Mouse (Mus musculus): ENCODE measurements around the gene Fam169b. TPM values are rescaled to one million over a fixed set of nuclear protein-coding genes. Genes with fewer than 3 reads are reported as not detected.

Gene Fam169b
- polyA plus RNA-seq, 2 experiments, result 0.28 to 0.30 TPM

DNA sequence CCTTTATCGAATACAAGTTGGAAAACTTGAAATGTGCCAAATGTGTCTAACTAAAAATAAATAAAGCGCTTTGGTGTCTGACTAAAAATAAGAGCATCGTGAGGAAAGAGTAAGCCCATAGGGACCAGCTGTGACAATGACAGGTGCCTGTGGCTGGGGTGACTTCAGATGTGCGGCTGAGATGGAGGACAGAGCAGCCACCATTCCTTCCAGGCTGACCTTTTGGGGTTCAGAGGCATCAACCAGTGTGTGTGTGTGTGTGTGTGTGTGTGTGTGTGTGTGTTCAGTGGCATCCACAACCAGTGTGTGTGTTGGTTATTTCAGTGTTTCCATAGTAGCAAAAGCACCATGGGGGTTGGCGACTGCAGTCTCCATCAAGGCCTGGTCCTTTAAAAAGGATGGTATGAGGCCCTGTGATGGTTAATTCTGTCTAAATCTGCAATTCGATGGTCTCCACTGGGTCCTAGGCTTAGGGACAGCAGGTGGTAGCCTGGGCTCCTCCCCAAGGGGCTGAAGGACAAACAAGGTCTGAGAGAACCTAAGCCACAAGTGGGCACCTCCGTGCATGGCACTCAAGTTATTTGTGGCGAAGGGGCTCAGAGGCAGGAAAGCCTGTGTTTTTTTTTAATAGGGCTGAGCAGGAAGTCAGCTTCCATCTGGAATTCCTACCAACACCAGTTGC, 10.2 kb upstream of the Fam169b start:
- TF ChIP-seq CTCF (IDR thresholded peaks at IDR 0.05; ENCODE audit: low read depth) (no peak), EP300 (IDR thresholded peaks at IDR 0.05; ENCODE audit: low read depth) (no peak)
- ATAC-seq (ENCODE audit: insufficient read depth), result no peak

DNA sequence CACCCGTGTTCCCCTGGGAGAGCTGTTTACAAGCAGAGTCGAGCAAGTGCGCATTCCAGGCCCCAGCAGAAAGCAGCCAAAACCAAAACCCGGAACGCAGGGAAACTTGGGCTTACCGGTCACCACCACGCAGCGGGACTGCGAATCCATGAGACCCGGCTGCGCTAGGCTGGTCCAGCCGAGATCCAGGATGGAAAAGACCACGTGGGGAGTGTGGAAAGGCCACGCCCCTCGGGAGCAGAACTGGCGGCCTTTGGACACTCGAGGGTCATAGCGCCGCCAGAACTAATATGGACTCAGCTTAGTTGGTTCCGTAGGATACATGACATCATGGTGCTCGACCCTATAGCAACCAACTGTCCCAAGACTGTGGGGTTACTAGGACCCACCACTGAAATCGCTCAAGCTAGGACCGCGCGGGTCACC, 9.6 kb upstream of the Fam169b start, which contains the start of gene Pgpep1l:
Gene Pgpep1l (minus strand): TSS at position 206 of the 426 bp plus-strand sequence.
- Histone ChIP-seq H3K4me3 (ENCODE audit: insufficient read depth in 1 of 2, low read depth in 2 of 2, low read length in 2 of 2) (peak within 1 kb of the TSS in 1 of 2 experiments; percentile 18; a peak in 2 of 4 replicates), H3K36me3 (replicated peaks; ENCODE audit: control insufficient read depth, insufficient read depth, low read depth) (no peaks in the 10 kb centered on the region), H3K9me3 (ENCODE audit: control insufficient read depth, low read length) (no peaks in the 10 kb centered on the region), H3K27me3 (ENCODE audit: control insufficient read depth, insufficient read depth, low read length) (peaks cover 10% of the 10 kb centered on the region), H3K4me1 (replicated peaks; ENCODE audit: control insufficient read depth in 2 of 2, insufficient read depth in 2 of 2, low read length in 1 of 2) (0 out of 4 replicates have a peak, but pooled peaks cover 0 to 2% of the 10 kb centered on the region in 2 experiments), H3K27ac (no peak within 1 kb of the TSS), H3K4me2 (ENCODE audit: low read depth) (peak within 1 kb of the TSS; percentile 50), H3K9ac (replicated peaks) (no peak within 1 kb of the TSS)
- no peak for TF ChIP-seq EP300 (IDR thresholded peaks at IDR 0.05; ENCODE audit: low read depth)
- TF ChIP-seq CTCF (IDR thresholded peaks at IDR 0.05; ENCODE audit: low read depth), result no peak
- ATAC-seq (ENCODE audit: insufficient read depth) (no peak), DNase-seq (ENCODE audit: low read depth in 3 of 3, low spot score in 3 of 3) (no peak)
- 15% methylated on average over 25 of the region's 25 CpGs for WGBS (ENCODE audit: insufficient replicate concordance)

More for the DNA sequence above, 10.2 kb upstream of the Fam169b start:
- peaks cover 10% of the 10 kb centered on the region for H3K27me3 ChIP-seq (ENCODE audit: control insufficient read depth, insufficient read depth, low read length)
- H3K4me3 ChIP-seq (ENCODE audit: insufficient read depth in 1 of 2, low read depth in 2 of 2, low read length in 2 of 2), result no peak overlapping the region; a peak in 1 of 4 replicates
- H3K4me2 ChIP-seq (ENCODE audit: low read depth), result no peak overlapping the region; the same call in 1 of the 2 replicates
- H3K9ac ChIP-seq (replicated peaks), result no peak overlapping the region
- 0 out of 4 replicates have a peak, but pooled peaks cover 0 to 2% of the 10 kb centered on the region in 2 experiments for H3K4me1 ChIP-seq (replicated peaks; ENCODE audit: control insufficient read depth in 2 of 2, insufficient read depth in 2 of 2, low read length in 1 of 2)
- WGBS (ENCODE audit: insufficient replicate concordance), result 61% methylated on average over 8 of the region's 8 CpGs
- no peak overlapping the region for H3K27ac ChIP-seq
- H3K9me3 ChIP-seq (ENCODE audit: control insufficient read depth, low read length), result no peaks in the 10 kb centered on the region
- H3K36me3 ChIP-seq (replicated peaks; ENCODE audit: control insufficient read depth, insufficient read depth, low read depth), result no peaks in the 10 kb centered on the region
- no peak for DNase-seq (ENCODE audit: low read depth in 3 of 3, low spot score in 3 of 3)

DNA sequence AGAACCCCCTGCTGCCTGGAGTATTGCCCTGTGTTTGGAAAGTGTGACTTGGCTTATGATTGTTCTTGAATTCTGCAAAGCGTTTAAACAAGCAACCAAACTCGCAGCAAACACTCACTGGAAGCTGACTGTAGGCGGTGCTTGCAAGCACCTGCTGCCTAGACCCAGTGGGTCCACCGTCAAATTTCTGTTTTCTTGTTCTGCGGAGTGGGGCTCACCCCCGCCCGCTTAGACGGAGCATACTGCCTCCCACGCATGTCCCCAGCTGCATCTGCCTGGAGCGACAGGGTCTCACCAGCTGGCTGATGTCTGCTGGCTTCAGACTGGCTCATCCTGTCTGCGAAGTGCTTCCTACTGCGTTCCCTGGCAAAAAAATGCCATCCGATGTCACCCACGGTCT, 9.1 kb upstream of the Fam169b start:
- Histone ChIP-seq H3K36me3 (replicated peaks; ENCODE audit: control insufficient read depth, insufficient read depth, low read depth) (no peaks in the 10 kb centered on the region), H3K4me3 (ENCODE audit: insufficient read depth in 1 of 2, low read depth in 2 of 2, low read length in 2 of 2) (no peak overlapping the region), H3K9ac (replicated peaks) (no peak overlapping the region), H3K4me2 (ENCODE audit: low read depth) (peak overlapping the region; percentile 50), H3K27ac (no peak overlapping the region), H3K4me1 (replicated peaks; ENCODE audit: control insufficient read depth in 2 of 2, insufficient read depth in 2 of 2, low read length in 1 of 2) (0 out of 4 replicates have a peak, but pooled peaks cover 0 to 2% of the 10 kb centered on the region in 2 experiments), H3K27me3 (ENCODE audit: control insufficient read depth, insufficient read depth, low read length) (peaks cover 10% of the 10 kb centered on the region), H3K9me3 (ENCODE audit: control insufficient read depth, low read length) (no peaks in the 10 kb centered on the region)
- no peak for ATAC-seq (ENCODE audit: insufficient read depth)
- DNase-seq (ENCODE audit: low read depth in 3 of 3, low spot score in 3 of 3), result no peak
- 14% methylated on average over 14 of the region's 14 CpGs for WGBS (ENCODE audit: insufficient replicate concordance)
- TF ChIP-seq CTCF (IDR thresholded peaks at IDR 0.05; ENCODE audit: low read depth), result no peak
- no peak for TF ChIP-seq EP300 (IDR thresholded peaks at IDR 0.05; ENCODE audit: low read depth)

DNA sequence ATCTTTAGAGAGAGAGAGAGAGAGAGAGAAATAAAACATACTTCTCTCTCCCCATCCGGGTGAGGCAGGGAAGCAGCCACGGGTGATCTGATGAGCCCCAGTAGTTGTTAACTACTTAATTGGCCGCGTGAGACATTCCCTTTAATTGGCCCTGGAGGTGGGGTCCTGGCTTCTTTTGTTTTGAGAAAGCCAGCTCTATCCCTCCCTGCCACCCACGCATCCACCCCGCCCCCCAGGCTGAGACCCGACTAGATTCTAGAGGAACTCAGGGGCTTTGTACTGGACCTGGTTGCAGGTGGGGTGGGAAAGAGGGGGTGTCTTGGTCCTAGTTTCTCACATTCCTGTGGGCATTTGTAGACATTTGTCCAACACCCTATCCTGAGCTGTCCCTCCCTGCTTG, 8.2 kb upstream of the Fam169b start:
- ATAC-seq (ENCODE audit: insufficient read depth), result no peak
- Histone ChIP-seq H3K27me3 (ENCODE audit: control insufficient read depth, insufficient read depth, low read length) (peaks cover 10% of the 10 kb centered on the region), H3K4me3 (ENCODE audit: insufficient read depth in 1 of 2, low read depth in 2 of 2, low read length in 2 of 2) (no peak overlapping the region), H3K27ac (no peak overlapping the region), H3K9ac (replicated peaks) (no peak overlapping the region), H3K9me3 (ENCODE audit: control insufficient read depth, low read length) (no peaks in the 10 kb centered on the region), H3K36me3 (replicated peaks; ENCODE audit: control insufficient read depth, insufficient read depth, low read depth) (no peaks in the 10 kb centered on the region), H3K4me2 (ENCODE audit: low read depth) (no peak overlapping the region), H3K4me1 (replicated peaks; ENCODE audit: control insufficient read depth in 2 of 2, insufficient read depth in 2 of 2, low read length in 1 of 2) (0 out of 4 replicates have a peak, but pooled peaks cover 0 to 2% of the 10 kb centered on the region in 2 experiments)
- no peak for TF ChIP-seq EP300 (IDR thresholded peaks at IDR 0.05; ENCODE audit: low read depth)
- TF ChIP-seq CTCF (IDR thresholded peaks at IDR 0.05; ENCODE audit: low read depth), result no peak
- 45% methylated on average over 7 of the region's 7 CpGs for WGBS (ENCODE audit: insufficient replicate concordance)
- DNase-seq (ENCODE audit: low read depth in 3 of 3, low spot score in 3 of 3), result no peak

DNA sequence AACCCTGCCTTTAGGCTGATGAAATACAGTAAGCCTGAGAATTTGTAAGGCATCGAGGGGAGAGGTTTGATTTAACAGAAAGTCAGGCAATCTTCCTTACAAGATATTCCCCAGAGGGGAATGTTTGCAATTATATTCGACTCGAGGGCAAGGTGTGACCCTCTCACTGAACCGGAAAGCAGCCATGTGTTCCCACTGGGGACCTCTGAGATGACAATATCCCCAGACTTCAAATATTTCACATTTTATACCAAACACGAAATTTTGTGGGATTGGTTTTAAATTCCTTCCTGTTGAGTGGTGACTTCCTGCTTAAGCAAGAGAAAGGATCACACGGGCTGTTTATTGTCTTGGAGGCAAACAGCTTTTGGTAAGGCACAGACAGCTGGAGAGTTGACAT, 6.9 kb upstream of the Fam169b start:
- no peak overlapping the region for H3K27ac ChIP-seq
- no peaks in the 10 kb centered on the region for H3K9me3 ChIP-seq (ENCODE audit: control insufficient read depth, low read length)
- H3K27me3 ChIP-seq (ENCODE audit: control insufficient read depth, insufficient read depth, low read length), result peaks cover 10% of the 10 kb centered on the region
- H3K4me3 ChIP-seq (ENCODE audit: insufficient read depth in 1 of 2, low read depth in 2 of 2, low read length in 2 of 2), result no peak overlapping the region
- no peak for TF ChIP-seq CTCF (IDR thresholded peaks at IDR 0.05; ENCODE audit: low read depth)
- no peak for TF ChIP-seq EP300 (IDR thresholded peaks at IDR 0.05; ENCODE audit: low read depth)
- 34% methylated on average over 6 of the region's 6 CpGs for WGBS (ENCODE audit: insufficient replicate concordance)
- no peaks in the 10 kb centered on the region for H3K36me3 ChIP-seq (replicated peaks; ENCODE audit: control insufficient read depth, insufficient read depth, low read depth)
- no peak overlapping the region for H3K4me2 ChIP-seq (ENCODE audit: low read depth)
- ATAC-seq (ENCODE audit: insufficient read depth) (no peak), DNase-seq (ENCODE audit: low read depth in 3 of 3, low spot score in 3 of 3) (no peak)
- H3K9ac ChIP-seq (replicated peaks), result no peak overlapping the region
- 0 out of 4 replicates have a peak, but pooled peaks cover 0 to 2% of the 10 kb centered on the region in 2 experiments for H3K4me1 ChIP-seq (replicated peaks; ENCODE audit: control insufficient read depth in 2 of 2, insufficient read depth in 2 of 2, low read length in 1 of 2)
